Mouse (Mus musculus) heart, embryonic 14.5 days (tissue): ENCODE results near the gene Ankrd13b. TPM values are rescaled to one million over a fixed set of nuclear protein-coding genes. Genes with fewer than 3 reads are reported as not detected.

Experiments used
- ATAC-seq: fragments of 200-750 bp; cut with Nextera tagmentation; 2 replicates; pipeline ENCODE4 v1.8.0; 2017; ENCODE audit warnings: low read depth, moderate TSS enrichment; ENCODE audit not compliant: insufficient number of reproducible peaks, insufficient read depth, low FRiP score
- H3K27ac ChIP-seq, 2 experiments: fragments of 200-500 bp in 1 of 2; fragments of 300-500 bp in 1 of 2; sonication (generic) in 1 of 2; replicated peaks in 1 of 2; 2 replicates each; pipeline ENCODE4 v1.5.1; 2012 to 2014; ENCODE audit warnings: low read depth in 2 of 2, low read length in 2 of 2, control low read depth in 1 of 2, mild to moderate bottlenecking in 1 of 2, mixed read lengths in 1 of 2; ENCODE audit not compliant: control insufficient read depth in 1 of 2, insufficient read depth in 1 of 2
- H3K27me3 ChIP-seq: fragments of 300-500 bp; sonication (generic); 2 replicates; pipeline ENCODE4 v1.6.1; 2014; ENCODE audit warnings: mild to moderate bottlenecking, low read length, control low read depth; ENCODE audit not compliant: control insufficient read depth, insufficient read depth
- H3K36me3 ChIP-seq: fragments of 300-500 bp; sonication (generic); 2 replicates; pipeline ENCODE4 v1.6.1; 2014; ENCODE audit warnings: mild to moderate bottlenecking, control low read depth, low read length, mixed read lengths; ENCODE audit not compliant: control insufficient read depth, insufficient read depth
- H3K4me1 ChIP-seq, 2 experiments: fragments of 200-500 bp in 1 of 2; fragments of 300-500 bp in 1 of 2; sonication (generic) in 1 of 2; 2 replicates each; pipeline ENCODE4 v1.6.1; 2012 to 2014; ENCODE audit warnings: low read length in 2 of 2, control low read depth in 1 of 2, mixed read lengths in 1 of 2; ENCODE audit not compliant: control insufficient read depth in 2 of 2, insufficient read depth in 2 of 2
- H3K4me2 ChIP-seq: fragments of 300-500 bp; sonication (generic); 2 replicates; pipeline ENCODE4 v1.6.1; 2014; ENCODE audit warnings: mild to moderate bottlenecking, low read length
- H3K4me3 ChIP-seq, 2 experiments: fragments of 200-500 bp in 1 of 2; fragments of 300-500 bp in 1 of 2; sonication (generic) in 1 of 2; 2 replicates each; pipeline ENCODE4 v1.5.1; 2012 to 2014; ENCODE audit warnings: low read length in 2 of 2, mild to moderate bottlenecking in 2 of 2, control low read depth in 1 of 2, low read depth in 1 of 2, moderate library complexity in 1 of 2; ENCODE audit not compliant: control insufficient read depth in 1 of 2, insufficient read depth in 1 of 2
- H3K9ac ChIP-seq: fragments of 300-500 bp; sonication (generic); 2 replicates; pipeline ENCODE4 v1.6.1; 2014; ENCODE audit warnings: mild to moderate bottlenecking, low read length
- H3K9me3 ChIP-seq: fragments of 300-500 bp; sonication (generic); 2 replicates; pipeline ENCODE4 v1.6.1; 2016; ENCODE audit warnings: low read length, control low read depth; ENCODE audit not compliant: control insufficient read depth
- WGBS: fragments of 180-500 bp; shearing (Covaris S2); extraction: QIAGEN DNeasy Blood & Tissue Kit; methylation state at CpG from one replicate; pipeline ENCODE4 v1.1.7; 2014; 5-methylcytosine and 5-hydroxymethylcytosine counted together
- polyA plus RNA-seq: library from polyadenylated mRNA; unstranded; fragments of >200 nt; fragmentation: Nextera tagmentation; extraction: Ambion mirVana; gene quantifications from 2 replicates; pipeline ENCODE4 v1.2.1, GENCODE M21; 2014

The Ankrd13b gene
- polyA plus RNA-seq, 1 experiment from 2014 or later = 5.2 TPM

DNA sequence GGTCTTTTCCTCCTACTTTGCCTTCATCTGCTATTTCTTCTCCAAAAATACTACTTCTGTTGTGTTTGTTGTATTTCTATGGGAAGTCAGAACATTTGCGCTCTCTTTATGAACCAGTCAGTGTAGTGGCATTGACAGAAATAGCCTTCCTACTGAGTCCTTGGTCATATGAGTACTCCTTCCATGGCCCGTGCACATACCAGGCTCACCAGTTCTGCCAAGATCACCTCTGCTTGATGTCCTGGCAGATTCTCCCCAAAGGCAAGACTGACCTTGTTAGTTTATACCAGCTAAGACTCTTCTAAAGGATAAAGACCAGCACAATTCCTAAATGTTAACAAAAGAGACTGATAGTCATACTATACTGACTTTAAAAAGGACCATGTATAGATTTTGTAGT is 37.8 kb downstream of the Ankrd13b start:
- 80% methylated on average over 2 of the region's 2 CpGs for WGBS
- Histone ChIP-seq H3K4me3 (no peak overlapping the region), H3K4me1 (peaks cover 2 to 14% of the 10 kb centered on the region in 2 experiments), H3K27ac (no peak overlapping the region), H3K27me3 (no peaks in the 10 kb centered on the region), H3K9me3 (no peaks in the 10 kb centered on the region), H3K36me3 (peaks cover 84% of the 10 kb centered on the region), H3K4me2 (no peak overlapping the region), H3K9ac (no peak overlapping the region)
- ATAC-seq = no peak

DNA sequence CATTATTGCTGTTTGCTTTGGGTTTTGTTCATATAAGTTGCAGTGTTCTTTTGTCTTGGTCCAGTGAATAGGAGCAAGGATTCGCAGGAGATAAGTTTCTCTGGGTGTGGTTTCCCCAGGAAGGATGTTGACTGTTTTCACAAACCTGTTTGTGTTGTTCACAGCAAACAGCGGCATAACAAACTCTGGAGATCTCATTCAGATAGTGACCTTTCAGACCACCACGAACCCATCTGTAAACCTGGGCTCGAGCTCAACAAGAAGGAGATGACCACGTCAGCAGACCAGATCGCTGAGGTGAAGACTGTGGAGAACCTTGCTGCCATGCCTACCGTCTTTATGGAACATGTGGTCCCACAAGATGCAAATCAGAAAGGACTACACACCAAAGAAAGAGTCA is 40.3 kb downstream of the Ankrd13b start:
- no peak overlapping the region for H3K4me2 ChIP-seq
- no peaks in the 10 kb centered on the region for H3K9me3 ChIP-seq
- no peak for ATAC-seq
- H3K4me3 ChIP-seq = no peak overlapping the region
- no peak overlapping the region for H3K9ac ChIP-seq
- H3K27ac ChIP-seq = no peak overlapping the region
- no peaks in the 10 kb centered on the region for H3K27me3 ChIP-seq
- peaks cover 77% of the 10 kb centered on the region for H3K36me3 ChIP-seq
- WGBS = 82% methylated on average over 7 of the region's 7 CpGs
- peaks cover 0 to 19% of the 10 kb centered on the region in 2 experiments; a peak in 3 of 4 replicates for H3K4me1 ChIP-seq

DNA sequence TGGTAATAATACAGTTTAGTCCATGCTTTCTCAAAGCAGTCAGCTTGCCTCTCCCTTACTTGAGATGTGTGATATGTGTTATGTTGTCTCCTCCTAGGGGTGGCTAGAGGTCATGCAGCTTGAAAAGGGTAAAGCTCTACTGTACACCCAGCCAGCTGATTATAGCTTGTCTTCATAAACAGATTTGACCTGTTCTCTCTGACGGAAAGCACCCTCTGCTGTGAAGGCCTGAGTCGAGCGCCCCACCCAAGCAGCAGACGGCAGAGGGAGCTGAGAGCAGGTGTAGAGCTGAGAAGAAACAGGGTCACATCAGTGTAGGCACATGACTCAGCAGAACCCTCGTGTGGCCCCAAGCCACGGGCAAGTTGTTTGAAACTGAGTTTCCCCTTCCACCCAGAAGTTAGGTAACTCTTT is 42.8 kb downstream of the Ankrd13b start:
- Histone ChIP-seq H3K36me3 (peaks cover 77% of the 10 kb centered on the region), H3K4me1 (peaks cover 0 to 27% of the 10 kb centered on the region in 2 experiments), H3K9me3 (no peaks in the 10 kb centered on the region), H3K27me3 (no peaks in the 10 kb centered on the region), H3K4me3 (no peak overlapping the region), H3K9ac (no peak overlapping the region), H3K27ac (peak overlapping the region in 1 of 2 experiments; percentile 10; a peak in 2 of 4 replicates), H3K4me2 (no peak overlapping the region)
- WGBS = 18% methylated on average over 6 of the region's 6 CpGs
- peak; percentile 74 for ATAC-seq

DNA sequence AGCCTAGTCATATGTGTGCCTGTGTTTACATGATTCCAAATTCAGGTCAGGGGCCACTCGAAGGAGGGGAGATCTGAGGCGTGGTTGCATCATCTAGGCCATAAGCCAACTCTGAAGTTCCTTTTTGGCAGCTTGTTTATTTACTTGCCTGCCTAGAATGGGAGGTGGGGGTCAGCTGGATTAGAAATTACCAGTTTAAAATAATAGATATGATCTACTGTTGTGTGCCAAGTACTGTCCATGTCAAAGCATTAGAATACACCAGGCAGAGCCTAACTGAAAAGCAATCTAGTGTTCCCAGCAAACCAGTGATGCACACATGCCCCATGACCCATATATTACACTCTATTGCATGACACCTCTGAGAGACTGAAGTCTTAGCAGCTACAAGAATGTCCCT is 44.5 kb downstream of the Ankrd13b start:
- H3K4me3 ChIP-seq = no peak overlapping the region
- H3K9me3 ChIP-seq = no peaks in the 10 kb centered on the region
- no peaks in the 10 kb centered on the region for H3K27me3 ChIP-seq
- no peak overlapping the region for H3K9ac ChIP-seq
- WGBS = 71% methylated on average over 2 of the region's 2 CpGs
- no peak for ATAC-seq
- H3K4me2 ChIP-seq = no peak overlapping the region
- peaks cover 78% of the 10 kb centered on the region for H3K36me3 ChIP-seq
- H3K27ac ChIP-seq = no peak overlapping the region
- H3K4me1 ChIP-seq = peaks cover 0 to 34% of the 10 kb centered on the region in 2 experiments

DNA sequence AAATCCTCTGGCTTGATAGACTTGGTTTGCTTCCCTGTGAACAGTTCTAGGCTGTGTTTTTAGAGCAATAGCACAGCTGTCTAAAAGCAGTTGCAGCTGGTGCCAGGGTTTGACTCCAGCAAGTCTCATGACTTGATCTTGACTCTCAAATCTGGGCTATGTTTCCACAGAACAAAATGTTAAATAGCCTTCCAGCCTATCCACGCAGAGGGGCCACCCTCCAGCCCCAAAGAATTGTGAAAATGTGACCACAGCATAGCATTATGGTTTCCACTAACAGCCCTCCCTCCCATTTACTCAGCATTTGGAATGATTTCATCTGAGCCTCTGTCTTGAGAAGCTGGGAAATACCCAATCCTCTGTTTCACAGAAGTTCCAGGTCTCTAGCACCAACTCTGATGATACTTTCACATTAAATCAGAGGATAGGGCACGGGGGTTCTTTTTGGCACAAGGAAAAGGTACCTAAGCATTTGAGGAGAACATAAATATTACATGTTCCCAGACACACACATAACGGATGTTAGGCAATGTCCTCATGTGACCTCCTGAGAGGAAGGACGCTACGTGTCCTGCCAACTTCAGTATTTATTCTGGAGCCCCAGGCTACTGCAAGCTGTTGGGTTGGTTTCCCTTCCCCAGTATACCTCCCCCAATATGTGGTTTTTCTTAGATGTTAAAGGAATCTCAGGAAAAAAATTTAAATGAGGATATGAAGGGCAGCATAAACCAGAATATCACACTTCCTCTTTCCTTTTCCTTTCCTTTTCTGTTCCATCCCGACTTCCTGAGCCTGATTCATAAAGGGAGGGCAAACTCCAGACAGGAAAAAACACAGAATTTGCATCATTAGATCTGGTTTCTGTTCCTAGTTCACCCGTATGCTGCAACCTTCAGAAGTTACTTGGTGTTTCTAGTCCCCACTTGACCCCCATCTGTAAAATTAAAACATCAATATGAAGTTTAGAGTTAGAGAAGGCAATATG is 47.0 kb downstream of the Ankrd13b start:
- Histone ChIP-seq H3K9ac (no peak overlapping the region), H3K27ac (peak overlapping the region; percentile 8 to 49; a peak in 2 of 4 replicates), H3K4me1 (peaks cover 0 to 34% of the 10 kb centered on the region in 2 experiments), H3K4me2 (no peak overlapping the region), H3K9me3 (no peaks in the 10 kb centered on the region), H3K4me3 (no peak overlapping the region), H3K36me3 (peaks cover 85% of the 10 kb centered on the region), H3K27me3 (no peaks in the 10 kb centered on the region)
- WGBS = 69% methylated on average over 7 of the region's 7 CpGs
- no peak for ATAC-seq

DNA sequence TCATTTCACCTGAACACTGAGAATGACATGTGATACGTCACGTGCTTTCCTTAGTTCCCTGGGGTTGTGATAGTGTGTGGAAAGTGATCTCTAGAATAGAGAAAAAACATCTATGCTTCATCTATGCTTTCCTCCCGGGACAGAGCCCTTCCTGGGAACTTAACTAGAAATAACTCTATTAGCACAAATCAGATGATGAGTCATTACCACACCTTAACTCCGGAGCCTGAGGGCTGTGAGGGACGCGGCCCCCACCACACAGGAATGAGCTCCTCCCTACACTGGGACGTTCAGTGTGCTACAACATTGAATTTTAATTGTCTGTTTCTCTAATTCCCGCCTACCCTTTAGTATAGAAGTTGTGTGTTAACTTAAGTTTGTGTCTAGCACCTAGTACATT is 48.5 kb downstream of the Ankrd13b start:
- H3K4me2 ChIP-seq = no peak overlapping the region
- H3K36me3 ChIP-seq = peaks cover 76% of the 10 kb centered on the region
- H3K9me3 ChIP-seq = no peaks in the 10 kb centered on the region
- WGBS = 68% methylated on average over 8 of the region's 8 CpGs
- no peak overlapping the region for H3K4me3 ChIP-seq
- peaks cover 0 to 29% of the 10 kb centered on the region in 2 experiments for H3K4me1 ChIP-seq
- H3K9ac ChIP-seq = no peak overlapping the region
- no peaks in the 10 kb centered on the region for H3K27me3 ChIP-seq
- ATAC-seq = no peak
- H3K27ac ChIP-seq = peak overlapping the region; percentile 5 to 53; a peak in 2 of 4 replicates

DNA sequence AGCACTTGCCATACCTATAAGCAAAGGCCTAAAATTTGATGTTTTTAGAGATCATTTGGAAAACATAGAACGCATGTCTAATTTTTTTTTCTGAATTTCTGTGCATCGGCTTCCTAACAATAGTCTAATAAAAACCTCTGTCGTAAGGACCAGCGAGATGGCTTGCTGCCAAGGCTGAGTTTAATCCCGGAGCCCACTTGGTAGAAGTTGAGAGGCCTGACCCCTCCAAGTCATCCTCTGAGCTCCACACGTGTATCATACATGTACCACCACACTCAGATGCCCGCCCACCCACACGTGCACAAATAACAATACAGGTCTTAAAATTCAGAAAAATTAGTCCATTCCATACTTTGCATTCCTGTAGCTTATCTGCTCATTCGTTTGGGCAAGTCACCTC is 49.4 kb downstream of the Ankrd13b start:
- peak overlapping the region in 1 of 2 experiments; percentile 53; a peak in 2 of 4 replicates for H3K27ac ChIP-seq
- H3K9me3 ChIP-seq = no peaks in the 10 kb centered on the region
- H3K36me3 ChIP-seq = peaks cover 73% of the 10 kb centered on the region
- no peak overlapping the region for H3K4me3 ChIP-seq
- H3K9ac ChIP-seq = no peak overlapping the region
- no peak for ATAC-seq
- peaks cover 0 to 28% of the 10 kb centered on the region in 2 experiments for H3K4me1 ChIP-seq
- no peak overlapping the region for H3K4me2 ChIP-seq
- 49% methylated on average over 9 of the region's 9 CpGs for whole genome bisulfite sequencing
- H3K27me3 ChIP-seq = no peaks in the 10 kb centered on the region
